Mouse (Mus musculus) liver, postnatal 0 days (tissue): ENCODE data around the gene Hexb.

Experiments
- CTCF ChIP-seq: sonication (generic); IDR thresholded peaks from 2 replicates; pipeline ENCODE4 v1.5.1; 2016; ENCODE audit warnings: antibody characterized with exemption, low read depth
- EP300 ChIP-seq: IDR thresholded peaks from 2 replicates; pipeline ENCODE4 v1.6.1; 2016; ENCODE audit warnings: antibody characterized with exemption, low read depth, mild to moderate bottlenecking

GRCm38 (mm10) chr13:97239343-97240180, 41.4 kb upstream of the Hexb start:
- TF ChIP-seq CTCF = peak; percentile 72
- TF ChIP-seq EP300 = no peak
